Mouse (Mus musculus) WW6 (cell line): ENCODE measurements at regions not wholly inside any gene's neighbourhood (a gene's known extent, or its start where the extent isn't known, plus 50 kb on each side); places are given as distances from the start of the nearest gene placed in this dataset.
A peak's percentile ranks its signal among the peaks of the same experiment; 100 is the strongest.

Experiments
- DNase-seq: peaks from one replicate; pipeline ENCODE4 v3.0.0-alpha.2; 2013; ENCODE audit warnings: low read depth, low spot score

DNA sequence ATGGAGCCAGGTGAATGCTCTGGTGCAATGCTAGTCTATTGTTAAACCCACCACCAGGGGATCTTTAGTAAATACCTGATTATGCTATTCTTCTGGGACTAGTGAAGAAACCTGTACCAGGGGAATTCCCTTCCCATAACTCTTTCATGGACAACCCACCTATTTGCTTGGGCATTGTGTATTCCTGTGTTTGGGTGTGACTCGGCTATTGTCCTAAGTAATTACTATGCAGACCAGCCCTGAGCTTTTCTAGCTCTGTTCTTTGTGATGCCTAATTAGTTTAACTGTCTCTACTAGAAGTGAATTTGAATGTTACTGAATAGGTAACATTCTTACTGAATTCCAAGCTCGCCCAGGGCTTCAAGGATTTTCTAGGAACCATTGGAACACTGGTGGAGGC lies 906.4 kb upstream of the Pcdh9 start:
- DNase-seq = peak; percentile 34

DNA sequence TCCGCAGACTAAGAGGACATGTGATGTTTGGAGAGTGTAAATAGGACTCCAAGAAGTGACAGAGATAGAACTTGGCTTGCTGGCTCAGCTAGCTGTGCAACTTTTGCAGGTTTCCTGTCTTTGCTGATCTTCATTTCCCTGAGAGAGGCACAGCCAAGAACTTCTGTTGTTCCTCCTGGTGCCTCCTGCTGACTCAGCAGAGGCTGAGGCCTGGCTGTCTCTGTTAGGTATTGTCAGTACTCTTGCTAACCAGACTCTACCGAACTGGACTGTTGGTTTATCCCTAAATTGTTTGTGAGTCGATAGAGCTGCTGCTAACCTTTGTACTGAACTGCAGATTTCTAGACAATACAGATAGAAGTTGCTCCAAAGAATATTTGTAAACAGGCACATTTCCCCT lies 885.4 kb upstream of the Pcdh9 start:
- no peak for DNase-seq

DNA sequence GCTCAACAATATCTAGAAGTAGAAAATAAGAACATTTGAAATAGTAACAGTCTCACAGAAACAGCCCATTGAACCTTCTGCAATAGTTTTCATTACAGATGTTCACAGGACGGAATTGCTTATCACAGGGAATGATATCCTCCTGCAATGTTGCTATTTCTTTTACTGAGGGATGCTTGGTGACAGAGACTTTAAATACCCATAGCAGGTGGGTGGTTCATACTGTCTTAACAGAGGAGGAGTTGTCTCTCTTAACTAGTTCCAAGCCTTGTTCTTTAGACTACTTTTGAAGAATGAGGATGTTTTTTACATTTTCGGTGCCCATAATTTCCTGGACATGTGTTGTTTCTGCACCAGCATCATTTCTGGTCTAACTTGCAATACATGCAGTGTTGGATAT lies 852.2 kb upstream of the Pcdh9 start:
- no peak for DNase-seq
